Mouse (Mus musculus) macrophage (primary cell): ENCODE measurements around the gene Qdpr. TPM values are rescaled to one million over a fixed set of nuclear protein-coding genes. Genes with fewer than 3 reads are reported as not detected.

Experiments used
- H3K27ac ChIP-seq: fragments of 350-480 bp; formaldehyde crosslinking; 2 replicates; pipeline ENCODE4 v1.9.0; 2021
- H3K36me3 ChIP-seq: fragments of 350-480 bp; formaldehyde crosslinking; 2 replicates; pipeline ENCODE4 v1.9.0; 2021; ENCODE audit errors: inconsistent target
- H3K4me3 ChIP-seq: fragments of 350-480 bp; formaldehyde crosslinking; 2 replicates; pipeline ENCODE4 v1.9.0; 2021; ENCODE audit errors: inconsistent target
- H3K79me2 ChIP-seq: fragments of 350-480 bp; formaldehyde crosslinking; 2 replicates; pipeline ENCODE4 v1.9.0; 2021; ENCODE audit errors: inconsistent target
- WGBS: methylation state at CpG from one replicate; pipeline ENCODE4 v1.1.7; 2026; ENCODE audit warnings: inconsistent platforms; ENCODE audit not compliant: missing documents; 5-methylcytosine and 5-hydroxymethylcytosine counted together
- polyA plus RNA-seq: library from polyadenylated mRNA; stranded (reverse); fragments of 250-400 nt; gene quantifications from 3 replicates; pipeline ENCODE4 v1.2.4, GENCODE M21; 2018; ENCODE audit warnings: inconsistent platforms

Gene Qdpr
- polyA plus RNA-seq, 1 experiment from 2014 or later, result 49.5 TPM

GRCm38 (mm10) chr5:45384034-45384812, 65.8 kb downstream of the Qdpr start:
- H3K4me3 ChIP-seq, result no peak overlapping the region
- no peak overlapping the region for H3K27ac ChIP-seq
- 28% methylated on average over 2 of the region's 2 CpGs for WGBS
- H3K36me3 ChIP-seq, result no peaks in the 10 kb centered on the region
- H3K79me2 ChIP-seq, result no peaks in the 10 kb centered on the region

Other genes starting within 250 kb of the Qdpr start
- gene Clrn2, start 3.5 kb upstream of the Qdpr start, polyA plus RNA-seq, result not detected in 3 replicates
- 26.4 to 39.3 TPM (median 31.1 TPM) in 3 replicates for gene Lap3, start 43.1 kb upstream of the Qdpr start, polyA plus RNA-seq
- 26.4 to 107 TPM (median 93.5 TPM) in 3 replicates for gene Med28, start 70.0 kb upstream of the Qdpr start, polyA plus RNA-seq
- not detected in 3 replicates for gene Fam184b, start 189.4 kb upstream of the Qdpr start, polyA plus RNA-seq
- 0.63 to 5.7 TPM (median 4.9 TPM) in 3 replicates for gene Ncapg, start 219.7 kb upstream of the Qdpr start, polyA plus RNA-seq